Mouse (Mus musculus) heart, adult 18-20 months (tissue): Measurements from ENCODE around the gene Trim30d. TPM values are rescaled to one million over a fixed set of nuclear protein-coding genes. Genes with fewer than 3 reads are reported as not detected.
"Not testable (repeated sequence)": the region's sequence is repeated elsewhere in the genome, so short reads cannot be mapped to it uniquely, and the experiment has no call there.

Experiments used
- DNase-seq, 2 experiments: peaks; one replicate each; pipeline ENCODE4 v3.0.0; 2021 to 2022; ENCODE audit warnings: mixed read lengths in 1 of 2
- long read RNA-seq, 2 experiments: library from polyadenylated mRNA; stranded (forward); transcript quantifications; one replicate each; pipeline ENCODE4 v2.0.0; 2021
- total RNA-seq, 2 experiments: library from RNA; stranded (reverse); gene quantifications; 2 replicates each; pipeline ENCODE4 v1.2.3; 2021

Trim30d gene
- total RNA-seq = under 1 TPM; 0.87 to 0.97 TPM
- long read RNA-seq, experiment 1 = 0 reads
- long read RNA-seq, experiment 2 = 0 reads

DNA sequence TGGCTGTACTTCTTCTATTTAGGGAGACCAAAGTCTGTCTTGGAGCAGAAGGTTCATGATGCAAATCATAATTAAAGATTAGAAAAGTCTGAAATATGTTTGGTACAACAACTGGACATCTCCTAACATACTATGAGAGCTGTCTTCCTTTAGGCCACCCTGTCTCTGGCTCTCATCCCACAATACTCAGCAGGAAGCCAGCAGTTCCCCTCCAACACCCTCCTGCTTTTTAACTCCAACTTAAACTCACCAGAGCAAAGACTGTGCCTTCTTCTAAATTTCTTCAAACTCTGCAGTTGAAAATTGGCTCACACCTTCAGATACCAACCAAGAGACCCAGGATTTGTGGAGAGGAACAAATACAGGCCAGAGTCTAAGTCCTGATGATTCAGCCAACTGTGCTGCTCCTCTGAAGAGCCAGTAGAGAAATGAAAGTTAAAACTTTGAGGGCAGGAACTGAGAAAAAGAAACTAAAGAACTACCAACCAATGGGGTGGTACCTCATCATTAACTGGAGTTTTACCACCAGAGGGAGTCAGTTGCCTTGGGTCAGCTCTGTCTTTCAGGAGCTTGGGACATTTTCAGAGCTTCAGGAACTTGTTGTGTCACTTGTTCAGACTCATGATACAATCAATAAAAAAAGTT is at the start of gene Trim30d:
Gene Trim30d, minus strand, starts transcription at position 429 of the 645 bp plus-strand sequence.
- DNase-seq = peak; percentile 15 to 23

GRCm38 (mm10) chr7:104552700-104553099 is 45.1 kb upstream of the Trim30d start:
- no peak for DNase-seq

- DNase-seq = no peak
Observed at GRCm38 (mm10) chr7:104549833-104550232, 42.2 kb upstream of the Trim30d start, which contains the start of gene Olfr651. Gene Olfr651 (plus strand): TSS chr7:104550133.

DNA sequence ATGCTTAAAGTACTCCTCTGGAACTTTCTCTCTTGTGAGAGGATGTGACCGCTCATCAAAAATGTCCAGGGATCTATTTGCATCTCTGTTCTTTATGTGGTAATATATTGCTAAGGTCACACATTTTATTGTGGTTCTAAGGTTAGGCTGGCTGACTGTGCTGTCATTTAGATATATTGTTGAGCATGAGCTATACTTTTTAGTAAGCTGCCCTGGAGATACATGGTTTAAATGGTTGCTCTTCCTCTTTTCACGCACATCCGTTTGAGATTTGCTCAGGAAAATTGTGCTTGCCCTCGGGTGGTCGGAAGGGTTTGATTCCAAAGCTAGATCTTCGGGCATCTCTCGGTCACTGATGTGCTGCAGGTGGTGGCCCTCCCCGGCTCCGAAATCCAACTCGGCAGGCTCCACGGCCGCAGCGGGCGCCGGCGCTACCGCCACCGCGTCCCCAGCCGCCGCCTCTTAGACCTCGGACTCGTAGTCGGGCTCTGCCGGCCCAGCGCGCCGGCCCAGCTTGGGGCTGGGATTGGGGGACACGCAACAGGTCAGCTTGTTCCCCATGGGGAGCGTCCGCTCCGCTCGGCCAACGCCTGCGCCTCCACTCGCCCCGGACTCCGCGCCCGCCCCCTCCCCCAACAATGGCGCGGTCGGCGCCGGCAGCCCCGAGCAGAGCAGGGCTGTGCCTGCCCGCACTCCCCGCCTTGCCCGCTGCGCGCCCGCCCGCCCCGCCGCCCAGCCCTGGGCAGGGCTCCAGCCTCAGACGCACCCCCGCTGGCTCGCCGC is 5.9 kb downstream of the Trim30d start:
- DNase-seq = peak; percentile 8 to 9

DNA sequence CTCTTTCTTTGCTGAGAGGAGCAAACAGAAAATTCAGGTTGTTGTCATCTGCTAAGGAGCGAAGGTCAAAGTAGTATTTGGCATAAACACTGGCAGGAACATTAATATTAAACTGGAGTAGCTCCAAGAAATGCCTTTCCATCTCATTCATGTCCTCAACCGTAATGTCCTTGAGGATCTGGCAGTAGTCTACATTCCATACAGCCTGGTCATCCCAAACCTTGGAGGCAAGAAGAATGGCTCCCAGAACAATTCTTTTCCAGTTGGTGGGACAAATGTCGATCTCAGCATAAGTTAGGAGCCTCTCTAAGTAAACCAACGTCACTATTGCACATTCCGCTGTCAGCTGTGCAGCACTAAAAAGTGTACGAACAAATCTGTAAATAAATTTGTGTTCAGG is 6.5 kb downstream of the Trim30d start:
- DNase-seq = not testable (repeated sequence)

DNA sequence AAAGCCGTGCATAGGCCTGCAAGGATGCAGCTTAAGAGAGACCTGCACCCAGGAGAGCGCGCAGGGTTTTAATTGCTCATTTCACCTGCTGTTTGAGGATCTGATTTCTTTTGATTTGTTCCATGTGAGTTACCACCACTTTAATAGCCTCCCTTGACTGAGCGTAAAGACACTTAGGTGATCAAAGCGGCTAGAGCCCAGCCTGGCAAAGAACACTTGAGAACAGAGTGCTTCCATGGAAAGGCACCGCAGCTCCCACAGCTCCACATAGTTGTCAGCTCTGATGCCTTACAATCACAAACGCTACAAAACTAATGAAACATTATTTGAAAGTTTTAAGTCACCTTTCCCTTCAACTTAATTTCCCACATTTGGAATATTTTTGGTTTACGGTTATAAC is 8.2 kb downstream of the Trim30d start:
- not testable (repeated sequence) for DNase-seq

DNA sequence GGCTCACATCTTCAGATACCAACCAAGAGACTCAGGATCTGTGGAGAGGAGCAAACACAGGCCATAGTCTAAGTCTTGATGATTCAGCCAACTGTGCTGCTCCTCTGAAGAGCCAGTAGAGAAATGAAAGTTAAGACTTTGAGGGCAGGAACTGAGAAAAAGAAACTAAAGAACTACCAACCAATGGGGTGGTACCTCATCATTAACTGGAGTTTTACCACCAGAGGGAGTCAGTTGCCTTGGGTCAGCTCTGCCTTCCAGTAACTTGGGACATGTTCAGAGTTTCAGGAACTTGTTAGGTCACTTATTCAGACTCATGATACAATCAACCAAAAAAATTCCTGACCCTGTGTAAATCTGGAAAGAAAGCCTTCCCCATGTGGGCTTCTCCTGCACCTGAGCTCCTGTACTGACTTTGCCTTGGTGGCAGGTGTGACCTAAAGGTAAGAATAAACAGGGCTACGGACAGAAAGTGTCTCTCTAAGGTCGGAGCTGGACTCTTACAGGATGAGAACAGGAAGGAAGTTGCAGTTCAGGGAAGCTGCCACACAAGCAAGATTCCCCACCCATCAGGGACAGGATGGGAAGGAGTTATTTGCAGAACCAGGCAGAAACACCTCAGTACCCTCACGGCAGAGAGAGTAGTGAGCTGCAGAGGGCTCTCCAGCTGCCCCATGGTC is 42.4 kb downstream of the Trim30d start, which contains the start of gene Trim30a:
Gene Trim30a, minus strand, starts transcription at position 129 of the 680 bp plus-strand sequence.
- DNase-seq = peak; percentile 47 to 68

DNA sequence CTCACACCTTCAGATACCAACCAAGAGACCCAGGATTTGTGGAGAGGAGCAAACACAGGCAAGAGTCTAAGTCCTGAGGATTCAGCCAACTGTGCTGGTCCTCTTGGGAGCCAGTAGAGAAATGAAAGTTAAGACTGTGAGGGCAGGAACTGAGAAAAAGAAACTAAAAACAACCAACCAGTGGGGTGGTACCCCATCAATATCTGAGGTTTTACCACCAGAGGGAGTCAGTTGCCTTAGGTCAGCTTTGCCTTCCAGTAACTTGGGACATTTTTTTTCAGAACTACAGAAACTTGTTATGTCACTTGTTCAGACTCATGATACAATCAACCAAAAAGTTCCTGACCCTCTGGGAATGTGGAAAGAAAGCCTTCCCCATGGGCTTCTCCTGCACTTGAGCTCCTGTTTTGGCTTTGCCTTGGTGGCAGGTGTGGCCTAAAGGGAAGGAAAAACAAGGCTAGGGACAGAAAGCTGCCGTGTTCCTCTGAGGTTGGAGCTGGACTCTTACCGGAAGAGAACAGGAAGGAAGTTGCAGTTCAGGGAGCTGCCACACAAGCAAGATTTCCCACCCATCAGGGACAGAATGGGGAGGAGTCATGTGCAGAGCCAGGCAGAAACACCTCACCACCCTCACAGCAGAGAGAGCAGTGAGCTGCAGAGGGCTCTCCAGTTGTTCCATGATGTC is 61.5 kb downstream of the Trim30d start:
- peak; percentile 59 to 72 for DNase-seq

Other genes starting within 250 kb of the Trim30d start
- gene Trim5, start 219.8 kb downstream of the Trim30d start, total RNA-seq = 1 to 10 TPM; 2.3 to 2.7 TPM
- gene Trim12a, start 192.4 kb downstream of the Trim30d start, total RNA-seq = 1 to 10 TPM; 5.9 to 7.0 TPM
- under 1 TPM; 0.36 to 0.60 TPM for gene Trim34b, start 178.4 kb downstream of the Trim30d start, total RNA-seq
- gene Trim12c, start 154.5 kb downstream of the Trim30d start, total RNA-seq = 1 to 10 TPM; 4.1 to 4.9 TPM
- under 1 TPM in 1 of 2 experiments, not detected in 1; 0.21 TPM for gene Trim30b, start 138.0 kb downstream of the Trim30d start, total RNA-seq
- under 1 TPM; 0.39 to 0.45 TPM for gene Trim30c, start 107.0 kb downstream of the Trim30d start, total RNA-seq
- gene Trim30a, start 42.7 kb downstream of the Trim30d start, total RNA-seq = 1 to 10 TPM; 4.3 to 4.9 TPM
- gene Olfr651, start 42.3 kb upstream of the Trim30d start, total RNA-seq = not detected
- gene Olfr652, start 53.1 kb upstream of the Trim30d start, total RNA-seq = not detected
- not detected for gene Olfr653, start 69.5 kb upstream of the Trim30d start, total RNA-seq
- gene Olfr654, start 79.2 kb upstream of the Trim30d start, total RNA-seq = not detected
- gene Olfr655, start 93.9 kb upstream of the Trim30d start, total RNA-seq = not detected
- gene Olfr656, start 106.1 kb upstream of the Trim30d start, total RNA-seq = not detected
- gene Olfr657, start 116.9 kb upstream of the Trim30d start, total RNA-seq = not detected
- gene Olfr658, start 139.5 kb upstream of the Trim30d start, total RNA-seq = not detected
- gene Olfr659, start 158.9 kb upstream of the Trim30d start, total RNA-seq = not detected
- gene Olfr661, start 178.7 kb upstream of the Trim30d start, total RNA-seq = not detected